Mouse (Mus musculus): ENCODE data around the gene Serpina3f. TPM values are rescaled to one million over a fixed set of nuclear protein-coding genes. Genes with fewer than 3 reads are reported as not detected.

Serpina3f gene
- polyA plus RNA-seq (2015; fragmentation: Nextera tagmentation; extraction: Ambion mirVana), result 0.30 TPM in 1 of 2 replicates, not detected in the other

DNA sequence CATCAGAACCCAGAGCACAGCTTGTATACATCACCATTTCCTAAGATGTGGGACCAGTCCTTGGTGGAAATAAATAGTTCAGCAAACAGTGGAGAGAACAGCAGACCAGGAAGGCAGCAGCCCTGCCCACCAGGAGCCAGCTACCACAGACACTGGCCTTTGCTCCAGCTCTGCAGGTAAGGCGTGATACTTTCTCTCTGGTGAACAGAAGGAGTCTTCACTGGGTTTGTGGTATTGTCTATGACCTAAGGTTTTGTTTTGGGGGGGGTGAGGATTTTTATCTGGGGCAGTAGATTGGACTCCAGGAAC lies at the start of gene Serpina3f:
Gene Serpina3f, plus strand, starts transcription at position 100 of the 309 bp plus-strand sequence.
- no peak within 1 kb of the TSS for H3K4me3 ChIP-seq (replicated peaks)
- no peaks in the 10 kb centered on the region for H3K36me3 ChIP-seq
- no peak within 1 kb of the TSS for H3K9ac ChIP-seq
- H3K27me3 ChIP-seq, result no peaks in the 10 kb centered on the region
- H3K9me3 ChIP-seq (replicated peaks), result no peaks in the 10 kb centered on the region
- H3K4me2 ChIP-seq, result no peak within 1 kb of the TSS
- no peak for ATAC-seq (replicated peaks; ENCODE audit: low FRiP score)
- WGBS, result 81% methylated on average over 1 of the region's 1 CpGs
- H3K27ac ChIP-seq, result no peak within 1 kb of the TSS
- no peaks in the 10 kb centered on the region for H3K4me1 ChIP-seq

DNA sequence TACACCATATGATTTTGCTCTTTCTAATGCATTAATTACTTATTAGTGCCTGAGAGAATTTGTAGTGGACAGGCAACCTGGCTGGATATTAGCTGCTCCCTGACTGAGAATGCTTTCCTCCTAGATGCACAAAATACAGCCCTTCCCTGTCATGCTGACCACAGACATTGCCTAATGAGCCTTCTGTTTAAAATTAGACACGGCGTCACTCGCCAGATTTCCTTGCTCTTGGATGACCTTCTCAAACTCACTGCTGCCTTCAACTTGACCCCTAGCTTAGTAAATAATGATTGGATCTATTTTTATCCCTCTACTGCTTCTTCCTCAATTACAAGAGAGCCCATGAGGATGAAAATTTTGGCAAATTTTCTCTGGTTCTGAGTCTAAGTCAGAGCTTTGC lies 39.6 kb upstream of the Serpina3f start:
- Histone ChIP-seq H3K9me3 (replicated peaks) (no peaks in the 10 kb centered on the region), H3K4me2 (no peak overlapping the region), H3K27me3 (no peaks in the 10 kb centered on the region), H3K4me1 (no peaks in the 10 kb centered on the region), H3K27ac (no peak overlapping the region), H3K36me3 (no peaks in the 10 kb centered on the region), H3K9ac (no peak overlapping the region), H3K4me3 (replicated peaks) (no peak overlapping the region)
- no peak for ATAC-seq (replicated peaks; ENCODE audit: low FRiP score)
- 58% methylated on average over 3 of the region's 3 CpGs for WGBS

DNA sequence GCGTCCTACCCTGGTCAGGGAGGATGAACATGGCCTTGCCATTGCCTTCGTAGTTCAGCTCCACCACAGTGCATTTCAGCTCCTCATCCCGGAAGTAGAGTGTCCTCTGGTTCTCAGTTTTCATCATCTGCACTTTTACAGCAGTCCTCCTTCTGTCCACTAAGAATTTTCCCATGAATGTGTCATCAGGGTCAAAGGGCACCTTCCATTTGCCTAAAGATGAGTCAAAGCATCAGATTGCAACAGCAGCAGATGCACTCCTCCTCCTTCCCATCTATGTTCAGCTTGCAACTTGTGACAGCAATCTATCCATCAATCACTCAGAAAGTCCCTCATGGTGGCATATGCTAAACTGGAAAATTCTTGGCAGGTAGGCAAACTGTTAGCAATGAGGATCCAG lies 38.7 kb upstream of the Serpina3f start:
- Histone ChIP-seq H3K36me3 (no peaks in the 10 kb centered on the region), H3K27ac (no peak overlapping the region), H3K27me3 (no peaks in the 10 kb centered on the region), H3K9ac (no peak overlapping the region), H3K4me2 (no peak overlapping the region), H3K4me1 (no peaks in the 10 kb centered on the region), H3K4me3 (replicated peaks) (no peak overlapping the region), H3K9me3 (replicated peaks) (no peaks in the 10 kb centered on the region)
- WGBS, result 67% methylated on average over 3 of the region's 3 CpGs
- no peak for ATAC-seq (replicated peaks; ENCODE audit: low FRiP score)

DNA sequence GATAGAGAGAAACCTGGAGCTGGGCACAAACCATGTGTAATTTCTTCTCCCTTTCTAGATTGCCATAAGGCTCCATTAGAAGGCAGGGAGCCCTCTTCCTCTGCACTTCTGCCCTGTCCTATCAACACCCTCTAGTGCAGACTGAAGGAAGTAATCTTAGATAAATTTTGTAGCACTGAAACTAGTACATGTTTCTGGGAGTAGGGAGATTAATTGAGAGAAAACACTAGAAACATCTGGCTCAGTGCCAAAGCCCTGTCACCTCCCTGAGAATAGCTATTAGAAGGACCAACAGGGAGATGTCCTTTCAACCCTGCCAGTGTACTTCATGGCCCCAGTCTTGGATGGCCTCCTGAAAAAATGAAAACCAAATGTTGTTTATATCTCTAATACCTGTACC lies 35.8 kb upstream of the Serpina3f start:
- Histone ChIP-seq H3K36me3 (no peaks in the 10 kb centered on the region), H3K27me3 (no peaks in the 10 kb centered on the region), H3K4me2 (no peak overlapping the region), H3K9ac (no peak overlapping the region), H3K9me3 (replicated peaks) (no peaks in the 10 kb centered on the region), H3K4me1 (no peaks in the 10 kb centered on the region), H3K4me3 (replicated peaks) (no peak overlapping the region), H3K27ac (no peak overlapping the region)
- ATAC-seq (replicated peaks; ENCODE audit: low FRiP score), result no peak

DNA sequence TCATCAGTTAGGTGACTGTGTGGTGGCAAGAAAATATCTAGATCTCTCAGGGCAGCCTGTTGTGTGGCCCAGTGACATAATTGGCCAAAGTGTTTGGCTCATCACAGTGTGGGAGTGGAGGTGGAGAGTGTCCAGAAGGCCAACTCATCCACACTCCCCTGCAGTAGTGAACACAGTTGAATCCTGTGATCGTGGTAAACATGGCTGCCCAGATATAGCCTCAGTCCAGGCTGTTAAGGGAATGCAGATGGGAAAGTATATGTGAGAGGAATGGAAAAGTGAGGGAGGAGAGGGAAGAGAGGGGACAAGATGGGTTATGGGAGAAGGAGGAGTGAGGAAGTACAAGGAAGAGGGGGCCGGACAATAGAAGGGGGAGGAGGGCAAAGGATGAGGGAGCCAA lies 35.4 kb upstream of the Serpina3f start:
- Histone ChIP-seq H3K27ac (no peak overlapping the region), H3K9ac (no peak overlapping the region), H3K36me3 (no peaks in the 10 kb centered on the region), H3K27me3 (no peaks in the 10 kb centered on the region), H3K4me1 (no peaks in the 10 kb centered on the region), H3K4me3 (replicated peaks) (no peak overlapping the region), H3K4me2 (no peak overlapping the region), H3K9me3 (replicated peaks) (no peaks in the 10 kb centered on the region)
- WGBS, result 67% methylated on average over 2 of the region's 2 CpGs
- no peak for ATAC-seq (replicated peaks; ENCODE audit: low FRiP score)

DNA sequence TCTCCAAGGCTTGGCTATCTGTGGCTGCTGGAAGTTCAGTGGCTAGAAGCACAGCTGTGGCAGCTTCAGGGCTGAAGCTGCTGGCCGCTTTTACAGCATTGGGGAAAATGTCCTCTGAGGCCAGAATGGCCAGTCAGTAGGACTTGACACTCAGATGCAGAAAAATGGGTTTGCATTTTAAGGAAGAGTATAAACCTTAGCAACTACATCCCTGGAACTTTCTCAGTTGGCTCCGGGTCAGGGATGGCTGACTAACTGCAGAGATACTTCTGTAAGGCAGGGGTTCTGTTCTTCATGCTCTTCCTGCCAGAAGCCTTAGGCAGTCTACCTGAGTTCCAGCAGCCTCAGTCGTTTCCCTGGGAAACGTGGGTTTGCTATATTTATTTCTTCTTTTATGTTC lies 29.3 kb upstream of the Serpina3f start:
- no peak overlapping the region for H3K4me3 ChIP-seq (replicated peaks)
- H3K9me3 ChIP-seq (replicated peaks), result no peaks in the 10 kb centered on the region
- ATAC-seq (replicated peaks; ENCODE audit: low FRiP score), result no peak
- WGBS, result 79% methylated on average over 4 of the region's 4 CpGs
- H3K36me3 ChIP-seq, result no peaks in the 10 kb centered on the region
- no peaks in the 10 kb centered on the region for H3K27me3 ChIP-seq
- H3K4me2 ChIP-seq, result no peak overlapping the region
- H3K27ac ChIP-seq, result no peak overlapping the region
- H3K9ac ChIP-seq, result no peak overlapping the region
- H3K4me1 ChIP-seq, result no peaks in the 10 kb centered on the region

DNA sequence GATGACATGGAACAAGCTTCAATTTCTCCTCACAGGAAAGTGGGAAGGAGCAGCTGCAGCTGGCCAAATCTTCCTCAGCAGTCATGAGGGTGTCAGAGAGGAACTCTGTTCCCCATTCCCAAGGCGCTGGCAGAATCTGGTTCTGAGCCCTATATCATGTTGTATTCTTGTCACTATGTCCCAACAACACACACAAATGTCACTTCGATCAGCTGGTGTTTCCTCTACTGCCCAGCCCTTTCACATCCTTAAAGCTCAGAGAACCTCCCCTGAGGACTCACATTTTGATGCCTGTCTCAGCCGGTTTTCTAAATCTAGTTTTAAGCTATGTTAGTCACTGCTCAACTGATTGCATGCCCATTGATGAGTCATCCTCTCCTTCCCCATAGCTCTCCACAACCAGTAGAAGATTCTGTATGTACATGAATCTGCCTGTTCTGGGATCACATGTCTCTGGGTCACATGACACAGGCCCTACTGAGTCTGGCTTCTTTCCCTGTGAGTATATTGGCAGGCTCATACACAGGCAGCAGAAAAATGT lies 28.2 kb upstream of the Serpina3f start:
- H3K9ac ChIP-seq, result no peak overlapping the region
- no peaks in the 10 kb centered on the region for H3K36me3 ChIP-seq
- no peaks in the 10 kb centered on the region for H3K9me3 ChIP-seq (replicated peaks)
- 82% methylated on average over 3 of the region's 3 CpGs for WGBS
- H3K4me1 ChIP-seq, result no peaks in the 10 kb centered on the region
- H3K27ac ChIP-seq, result no peak overlapping the region
- ATAC-seq (replicated peaks; ENCODE audit: low FRiP score), result no peak
- no peaks in the 10 kb centered on the region for H3K27me3 ChIP-seq
- no peak overlapping the region for H3K4me3 ChIP-seq (replicated peaks)
- H3K4me2 ChIP-seq, result no peak overlapping the region

DNA sequence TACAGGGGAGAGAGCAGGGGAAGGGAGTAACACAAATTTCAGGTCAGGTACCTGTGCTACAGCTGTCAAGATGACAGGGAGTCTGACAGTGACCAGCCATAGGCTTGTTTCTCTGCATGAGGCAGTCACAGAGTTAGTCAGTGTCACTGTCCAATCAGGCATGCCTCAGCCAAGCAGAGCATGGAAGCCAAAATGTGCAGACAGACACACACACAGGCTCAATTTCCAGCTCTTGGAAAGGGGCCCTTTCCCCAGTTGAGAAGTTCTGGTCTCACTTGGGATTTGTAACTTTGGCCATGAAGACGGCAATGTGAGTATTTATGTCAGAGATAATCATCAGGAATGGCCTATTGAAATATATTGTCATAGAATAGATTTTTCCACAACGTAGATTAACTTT lies 25.1 kb upstream of the Serpina3f start:
- no peaks in the 10 kb centered on the region for H3K27me3 ChIP-seq
- no peaks in the 10 kb centered on the region for H3K36me3 ChIP-seq
- no peak overlapping the region for H3K4me3 ChIP-seq (replicated peaks)
- no peak overlapping the region for H3K9ac ChIP-seq
- WGBS, result 67% methylated on average over 2 of the region's 2 CpGs
- no peak overlapping the region for H3K27ac ChIP-seq
- no peak for ATAC-seq (replicated peaks; ENCODE audit: low FRiP score)
- H3K9me3 ChIP-seq (replicated peaks), result no peaks in the 10 kb centered on the region
- H3K4me2 ChIP-seq, result no peak overlapping the region
- no peaks in the 10 kb centered on the region for H3K4me1 ChIP-seq

DNA sequence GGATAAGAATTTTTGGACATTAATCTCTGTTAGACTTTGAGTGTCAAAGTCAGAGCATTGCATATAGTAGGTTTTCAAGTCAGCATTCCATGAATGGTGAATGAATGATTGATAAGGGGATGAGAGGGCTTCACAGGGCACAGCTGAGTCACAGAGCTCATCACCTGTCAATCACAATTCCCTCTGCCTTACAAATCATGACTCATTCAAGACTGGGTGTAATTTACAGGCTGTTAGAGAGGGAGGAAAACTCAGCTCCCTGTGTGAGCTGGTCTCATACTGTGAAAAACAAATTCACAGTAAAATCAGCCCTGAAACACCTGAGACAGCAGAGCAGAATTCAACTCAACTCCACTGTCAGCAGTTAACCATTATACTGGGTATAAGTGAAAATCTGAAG lies 23.5 kb upstream of the Serpina3f start:
- Histone ChIP-seq H3K4me1 (no peaks in the 10 kb centered on the region), H3K9ac (no peak overlapping the region), H3K4me3 (replicated peaks) (no peak overlapping the region), H3K4me2 (no peak overlapping the region), H3K36me3 (no peaks in the 10 kb centered on the region), H3K27me3 (no peaks in the 10 kb centered on the region), H3K27ac (no peak overlapping the region), H3K9me3 (replicated peaks) (no peaks in the 10 kb centered on the region)
- ATAC-seq (replicated peaks; ENCODE audit: low FRiP score), result no peak

DNA sequence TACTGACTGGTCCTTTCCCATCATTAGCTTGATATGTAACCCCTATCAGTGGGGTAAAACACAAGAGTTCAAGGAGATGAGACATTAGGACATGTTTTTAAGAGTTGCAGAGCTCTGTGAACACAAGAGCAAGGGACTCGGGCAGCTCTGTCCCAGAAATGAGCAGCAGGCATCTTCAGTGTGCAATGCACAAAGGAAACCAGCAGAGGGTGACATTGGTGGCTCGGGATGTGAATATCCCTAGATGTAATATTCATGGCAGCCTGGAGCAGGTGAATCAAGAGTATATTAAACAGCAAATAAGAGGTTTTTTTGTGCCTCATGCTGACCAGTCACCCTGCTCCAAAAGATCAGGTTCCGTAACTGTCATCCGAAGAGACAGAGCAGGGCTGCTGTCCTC lies 5.2 kb upstream of the Serpina3f start:
- H3K36me3 ChIP-seq, result no peaks in the 10 kb centered on the region
- ATAC-seq (replicated peaks; ENCODE audit: low FRiP score), result no peak
- no peak overlapping the region for H3K27ac ChIP-seq
- H3K4me1 ChIP-seq, result no peaks in the 10 kb centered on the region
- H3K27me3 ChIP-seq, result no peaks in the 10 kb centered on the region
- no peaks in the 10 kb centered on the region for H3K9me3 ChIP-seq (replicated peaks)
- H3K4me3 ChIP-seq (replicated peaks), result no peak overlapping the region
- H3K4me2 ChIP-seq, result no peak overlapping the region
- WGBS, result 83% methylated on average over 4 of the region's 4 CpGs
- no peak overlapping the region for H3K9ac ChIP-seq

DNA sequence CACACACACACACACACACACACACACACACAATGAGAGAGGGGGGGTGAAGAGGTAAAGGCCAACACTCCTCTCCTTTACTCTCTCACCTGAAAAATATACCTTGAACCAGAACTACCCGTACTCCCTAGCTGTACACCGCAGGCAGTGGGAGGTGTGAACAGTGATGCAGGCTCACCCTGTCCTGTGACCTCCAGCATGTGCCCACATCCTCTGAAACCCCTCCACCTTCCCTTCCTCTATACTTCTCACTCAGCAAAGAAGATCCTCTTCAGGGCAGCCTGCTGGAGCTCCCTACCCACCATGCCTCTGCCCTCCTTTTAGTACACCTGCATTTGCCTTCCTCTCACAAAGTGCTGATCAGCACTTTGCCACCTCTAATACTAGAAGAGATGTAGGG lies 4.5 kb upstream of the Serpina3f start:
- Histone ChIP-seq H3K9me3 (replicated peaks) (no peaks in the 10 kb centered on the region), H3K4me2 (no peak overlapping the region), H3K27me3 (no peaks in the 10 kb centered on the region), H3K4me1 (no peaks in the 10 kb centered on the region), H3K27ac (no peak overlapping the region), H3K9ac (no peak overlapping the region), H3K4me3 (replicated peaks) (no peak overlapping the region), H3K36me3 (no peaks in the 10 kb centered on the region)
- ATAC-seq (replicated peaks; ENCODE audit: low FRiP score), result no peak
- 91% methylated on average over 2 of the region's 2 CpGs for WGBS

DNA sequence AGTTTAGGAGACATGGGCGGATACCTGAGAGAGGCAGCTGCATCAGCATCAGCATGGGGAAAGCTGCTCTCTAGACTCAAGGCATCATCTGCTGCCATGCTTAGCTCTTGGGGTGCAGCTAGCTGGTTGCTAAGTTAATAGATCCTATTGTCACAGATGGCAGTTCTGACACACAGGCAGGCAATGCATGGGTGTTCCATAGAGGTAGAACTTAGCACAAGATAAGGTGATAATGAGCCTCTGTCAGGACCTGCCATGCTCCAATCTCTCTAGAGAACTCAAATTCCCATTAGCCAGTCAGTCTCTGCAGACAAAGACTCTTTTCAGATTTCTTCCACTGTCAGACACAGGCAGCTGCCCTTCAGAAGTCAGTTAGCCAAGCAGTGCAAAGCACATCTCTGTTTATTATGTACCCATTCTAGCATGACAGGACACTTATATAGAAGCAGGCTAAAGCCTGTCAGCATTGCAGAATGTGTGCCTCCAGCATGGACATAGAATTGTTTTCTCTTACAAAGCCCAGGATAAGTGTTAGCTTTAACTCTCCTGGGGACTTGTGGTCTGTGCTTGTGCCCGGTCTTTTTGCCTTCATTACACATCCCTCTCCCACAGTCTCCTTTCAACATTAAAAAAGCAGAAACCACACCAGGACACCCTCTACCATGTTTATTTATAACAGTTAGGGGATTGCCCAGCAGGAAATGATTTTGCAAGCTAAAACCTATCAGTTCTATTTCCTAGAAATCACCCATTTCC lies 477 bp upstream of the Serpina3f start:
- H3K4me3 ChIP-seq (replicated peaks), result no peak overlapping the region
- H3K36me3 ChIP-seq, result no peaks in the 10 kb centered on the region
- no peak for ATAC-seq (replicated peaks; ENCODE audit: low FRiP score)
- 72% methylated on average over 2 of the region's 2 CpGs for WGBS
- H3K4me1 ChIP-seq, result no peaks in the 10 kb centered on the region
- H3K4me2 ChIP-seq, result no peak overlapping the region
- H3K9me3 ChIP-seq (replicated peaks), result no peaks in the 10 kb centered on the region
- no peaks in the 10 kb centered on the region for H3K27me3 ChIP-seq
- no peak overlapping the region for H3K27ac ChIP-seq
- no peak overlapping the region for H3K9ac ChIP-seq

DNA sequence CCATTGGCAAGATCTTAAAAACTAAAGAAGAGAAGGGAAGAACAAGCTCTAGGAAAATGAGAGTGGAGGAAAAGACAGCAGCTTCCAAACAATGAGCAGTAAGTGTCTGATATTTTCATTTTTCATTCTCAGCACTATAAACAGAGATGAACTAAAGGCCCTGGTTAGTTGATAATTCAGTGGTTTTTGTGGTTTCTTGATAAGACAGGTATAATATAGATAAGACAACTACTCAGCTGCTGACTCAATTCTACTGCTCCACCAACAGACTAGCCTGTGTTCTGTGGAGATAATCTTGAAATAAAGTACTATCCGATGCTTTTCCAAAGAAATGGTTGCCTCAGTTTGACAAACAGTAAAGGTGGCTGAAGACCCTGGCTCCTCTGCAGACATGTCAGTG lies 905 bp downstream of the Serpina3f start:
- Histone ChIP-seq H3K4me1 (no peaks in the 10 kb centered on the region), H3K36me3 (no peaks in the 10 kb centered on the region), H3K9ac (no peak overlapping the region), H3K4me2 (no peak overlapping the region), H3K27me3 (no peaks in the 10 kb centered on the region), H3K4me3 (replicated peaks) (no peak overlapping the region), H3K27ac (no peak overlapping the region), H3K9me3 (replicated peaks) (no peaks in the 10 kb centered on the region)
- 81% methylated on average over 1 of the region's 1 CpGs for WGBS
- no peak for ATAC-seq (replicated peaks; ENCODE audit: low FRiP score)
